Mouse (Mus musculus) E14TG2a.4 (cell line): ENCODE measurements around the gene Gm15319.
"Not testable (repeated sequence)": the region's sequence is repeated elsewhere in the genome, so short reads cannot be mapped to it uniquely, and the experiment has no call there.

Experiments used
- CTCF ChIP-seq: conservative IDR thresholded peaks from 2 replicates; pipeline ENCODE4 v1.5.1; 2014; ENCODE audit warnings: low read length
- NANOG ChIP-seq: IDR thresholded peaks from 2 replicates; pipeline ENCODE4 v1.6.1; 2014; ENCODE audit warnings: borderline replicate concordance, low read length, mixed read lengths
- POU5F1 ChIP-seq: IDR thresholded peaks from 2 replicates; pipeline ENCODE4 v1.6.1; 2014; ENCODE audit warnings: low read length, borderline replicate concordance

DNA sequence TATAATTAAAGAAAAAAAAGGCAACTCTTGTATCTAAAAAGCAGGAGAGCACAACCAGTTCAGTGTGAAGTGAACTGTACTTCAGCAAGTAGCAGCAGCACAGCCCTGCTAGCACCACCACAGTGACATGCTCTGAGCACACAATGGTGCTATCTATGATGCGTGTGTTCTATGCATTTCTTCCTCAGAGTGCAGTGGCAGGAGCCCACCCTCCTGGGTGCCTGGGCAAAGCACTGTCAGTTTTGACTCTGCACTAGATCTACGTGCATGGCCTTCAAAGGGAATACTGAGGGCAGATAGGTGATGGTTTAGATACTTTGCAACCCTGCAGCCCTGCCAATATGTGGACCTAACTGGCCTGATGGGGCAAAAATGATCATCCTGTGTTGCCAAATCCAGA is at the start of gene Gm15319:
- not testable (repeated sequence) for TF ChIP-seq CTCF, POU5F1, NANOG
